Mouse (Mus musculus): ENCODE data around the gene Mrgbp. TPM values are rescaled to one million over a fixed set of nuclear protein-coding genes. Genes with fewer than 3 reads are reported as not detected.

The Mrgbp gene
- polyA plus RNA-seq (2015; fragmentation: Nextera tagmentation; extraction: Ambion mirVana): 36.8 and 37.5 TPM in 2 replicates

DNA sequence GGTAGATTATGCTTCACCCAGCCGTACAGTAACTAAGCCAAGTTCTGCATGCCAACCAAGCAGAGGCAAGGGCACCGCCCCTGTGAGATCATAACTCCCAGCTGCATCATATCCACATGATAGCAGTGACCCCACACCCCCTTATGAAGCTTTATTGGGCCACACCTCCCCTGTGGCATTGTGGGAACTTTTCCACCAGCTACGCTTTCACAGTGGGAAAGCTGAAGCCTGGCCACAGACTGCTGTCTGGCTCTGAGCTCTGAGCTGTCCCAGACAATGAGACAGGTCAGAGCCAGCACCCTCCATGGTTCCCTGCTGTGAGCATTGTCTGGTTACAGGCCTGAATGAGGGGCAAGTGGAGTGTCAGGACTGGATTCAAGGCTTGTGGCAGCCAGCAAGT is at the start of gene Mrgbp:
Mrgbp (plus strand) TSS at position 303 of the 400 bp plus-strand sequence.
- Histone ChIP-seq H3K36me3 (peaks cover 14% of the 10 kb centered on the region), H3K27me3 (no peaks in the 10 kb centered on the region; the same call in 1 of the 2 replicates), H3K4me1 (peaks cover 13% of the 10 kb centered on the region), H3K9me3 (no peaks in the 10 kb centered on the region), H3K4me3 (no peak within 1 kb of the TSS), H3K27ac (no peak within 1 kb of the TSS), H3K4me2 (0 out of 2 replicates have a peak within 1 kb of the TSS, but pooled peaks have one; percentile 83), H3K9ac (peak within 1 kb of the TSS; percentile 46)
- WGBS: 75% methylated on average over 3 of the region's 3 CpGs
- no peak for ATAC-seq (ENCODE audit: insufficient number of reproducible peaks, insufficient read depth, low FRiP score, low TSS enrichment, low read depth)

DNA sequence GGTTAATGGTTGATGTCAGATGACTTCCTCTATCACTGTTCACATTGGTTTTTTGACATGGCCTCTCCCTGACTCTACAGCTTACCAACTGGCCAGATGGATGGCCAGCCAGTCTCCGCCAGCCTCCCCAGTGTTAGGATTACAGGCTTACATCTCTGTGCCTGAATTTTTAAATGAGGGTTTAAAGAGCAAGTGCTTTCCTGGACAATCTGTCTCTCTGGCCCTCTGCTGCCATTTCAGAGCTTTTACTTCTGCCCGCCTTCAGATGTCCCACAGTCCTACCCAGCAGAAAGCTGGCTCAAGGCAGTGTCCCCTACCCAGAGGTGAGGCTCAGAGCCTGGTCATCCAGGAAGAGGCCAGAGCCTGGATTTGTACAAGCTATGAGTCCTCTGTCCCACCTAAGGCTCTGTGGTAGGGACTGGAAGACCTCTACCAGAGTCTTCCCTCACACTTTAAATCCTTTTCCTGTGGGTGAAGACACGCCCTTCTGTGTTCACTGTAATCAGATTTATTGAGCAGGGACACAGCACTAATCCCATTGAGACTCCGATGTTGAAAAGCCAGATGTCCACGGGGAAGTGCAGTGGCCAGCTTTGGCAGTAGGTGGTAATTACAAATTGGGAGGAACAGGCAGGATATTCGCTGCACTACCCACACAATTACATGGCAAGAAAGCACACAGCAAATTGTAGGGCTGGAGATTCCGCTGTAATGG is 49.3 kb upstream of the Mrgbp start:
- H3K36me3 ChIP-seq: no peaks in the 10 kb centered on the region
- no peaks in the 10 kb centered on the region for H3K9me3 ChIP-seq
- peaks cover 22% of the 10 kb centered on the region for H3K27me3 ChIP-seq
- WGBS: 68% methylated on average over 7 of the region's 7 CpGs
- H3K4me3 ChIP-seq: no peak overlapping the region
- H3K4me2 ChIP-seq: no peak overlapping the region
- ATAC-seq (ENCODE audit: insufficient number of reproducible peaks, insufficient read depth, low FRiP score, low TSS enrichment, low read depth): no peak
- H3K27ac ChIP-seq: no peak overlapping the region
- H3K4me1 ChIP-seq: peaks cover 26% of the 10 kb centered on the region
- no peak overlapping the region for H3K9ac ChIP-seq

DNA sequence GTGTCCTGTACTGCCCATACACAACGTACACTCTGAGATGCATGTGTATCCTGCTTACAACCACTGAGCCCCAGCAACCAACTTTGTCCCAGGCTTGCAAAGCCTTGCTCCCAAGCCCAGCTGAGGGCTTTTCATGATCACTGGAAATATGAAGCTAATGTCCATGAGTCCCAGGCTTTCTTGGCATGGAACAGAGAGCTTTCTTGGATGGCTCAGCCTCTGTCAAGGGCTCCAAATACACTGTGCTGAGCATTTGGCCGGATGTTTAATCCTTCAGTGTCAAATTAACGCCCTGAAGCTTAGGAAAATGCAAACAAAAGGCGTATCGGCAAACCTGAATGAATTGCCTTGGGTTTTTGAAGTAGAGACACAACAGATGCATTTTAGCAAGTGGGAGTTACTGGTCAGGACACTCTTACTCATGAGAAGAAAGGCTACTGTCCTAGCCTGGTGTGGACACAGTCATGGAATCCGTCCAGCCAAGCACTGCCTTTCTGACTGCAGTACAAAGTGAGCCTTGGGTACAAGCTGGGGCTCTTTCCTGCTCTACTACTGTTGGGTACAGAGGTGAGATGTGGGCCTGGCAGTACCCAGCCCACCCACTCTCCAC is 48.6 kb upstream of the Mrgbp start:
- Histone ChIP-seq H3K9me3 (no peaks in the 10 kb centered on the region), H3K36me3 (no peaks in the 10 kb centered on the region), H3K4me1 (peaks cover 26% of the 10 kb centered on the region), H3K4me3 (no peak overlapping the region), H3K27me3 (peaks cover 15% of the 10 kb centered on the region), H3K4me2 (no peak overlapping the region), H3K9ac (no peak overlapping the region), H3K27ac (no peak overlapping the region)
- ATAC-seq (ENCODE audit: insufficient number of reproducible peaks, insufficient read depth, low FRiP score, low TSS enrichment, low read depth): no peak
- WGBS: 51% methylated on average over 6 of the region's 6 CpGs

DNA sequence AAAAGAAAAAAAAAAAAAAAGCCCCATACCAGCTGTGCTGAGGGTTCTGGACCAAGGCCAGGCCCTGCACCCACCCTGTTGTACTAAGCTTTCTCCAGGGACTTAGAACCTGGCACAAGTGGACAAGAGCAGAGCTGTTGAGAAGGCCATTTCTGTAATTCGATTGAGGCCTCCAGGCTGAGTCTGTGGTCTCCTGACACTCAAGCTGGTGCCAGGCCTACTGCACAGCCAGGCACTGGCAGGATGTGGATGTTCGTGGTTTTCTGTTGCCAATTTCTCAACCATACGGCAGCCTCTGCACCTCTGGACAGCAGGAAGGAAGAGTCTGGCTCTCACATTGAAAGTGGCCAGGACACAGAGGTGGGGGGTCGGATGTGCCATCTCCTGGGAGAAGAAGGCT is 47.9 kb upstream of the Mrgbp start:
- H3K9me3 ChIP-seq: no peaks in the 10 kb centered on the region
- peaks cover 7% of the 10 kb centered on the region for H3K27me3 ChIP-seq
- no peak overlapping the region for H3K4me2 ChIP-seq
- no peaks in the 10 kb centered on the region for H3K36me3 ChIP-seq
- ATAC-seq (ENCODE audit: insufficient number of reproducible peaks, insufficient read depth, low FRiP score, low TSS enrichment, low read depth): no peak
- 68% methylated on average over 4 of the region's 4 CpGs for WGBS
- H3K27ac ChIP-seq: no peak overlapping the region
- H3K4me1 ChIP-seq: peaks cover 26% of the 10 kb centered on the region
- H3K9ac ChIP-seq: no peak overlapping the region
- H3K4me3 ChIP-seq: no peak overlapping the region

DNA sequence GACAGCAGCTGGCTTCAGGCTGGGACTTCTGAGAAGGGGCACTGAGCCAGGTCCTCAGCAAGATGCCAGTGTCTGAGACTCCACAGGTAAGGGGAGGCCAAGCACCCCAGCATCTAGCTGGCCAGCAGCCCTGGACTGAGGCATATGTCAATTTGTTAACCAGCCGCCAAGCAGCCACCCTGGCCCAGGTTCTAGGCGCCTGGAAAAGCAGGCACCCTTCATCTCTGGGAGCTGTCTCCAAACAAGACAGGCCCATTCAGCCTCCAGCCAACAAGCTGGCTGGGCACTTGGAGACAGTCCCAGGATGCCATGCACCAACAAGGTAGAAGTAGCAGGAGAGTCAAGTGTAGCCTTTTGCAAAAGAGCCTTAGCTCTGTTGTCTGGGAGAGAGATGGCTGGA is 37.4 kb upstream of the Mrgbp start:
- 79% methylated on average over 2 of the region's 2 CpGs for WGBS
- Histone ChIP-seq H3K9ac (no peak overlapping the region), H3K4me2 (no peak overlapping the region), H3K4me3 (no peak overlapping the region), H3K36me3 (no peaks in the 10 kb centered on the region), H3K9me3 (no peaks in the 10 kb centered on the region), H3K27me3 (no peaks in the 10 kb centered on the region), H3K27ac (no peak overlapping the region), H3K4me1 (peaks cover 5% of the 10 kb centered on the region; the same call in 1 of the 2 replicates)
- ATAC-seq (ENCODE audit: insufficient number of reproducible peaks, insufficient read depth, low FRiP score, low TSS enrichment, low read depth): no peak

DNA sequence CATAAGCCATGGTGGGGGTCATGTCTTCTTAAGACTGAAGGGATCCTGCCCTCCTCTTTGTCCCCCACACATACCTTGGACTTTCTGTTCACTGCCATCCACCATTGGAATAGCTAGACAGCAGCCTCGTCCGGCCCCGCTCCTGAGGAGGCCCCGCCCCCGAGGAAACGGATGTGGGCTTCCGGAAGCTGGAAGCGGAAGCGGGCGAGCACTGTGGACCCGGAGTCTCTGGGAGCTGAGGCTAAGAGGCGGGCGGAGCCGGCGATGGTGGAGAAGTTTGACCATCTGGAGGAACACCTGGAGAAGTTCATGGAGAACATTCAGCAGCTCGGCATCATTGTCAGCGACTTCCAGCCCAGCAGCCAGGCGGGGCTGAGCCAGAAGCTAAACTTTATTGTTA is 36.1 kb upstream of the Mrgbp start:
- Histone ChIP-seq H3K9ac (no peak overlapping the region), H3K27ac (no peak overlapping the region), H3K9me3 (no peaks in the 10 kb centered on the region), H3K4me3 (no peak overlapping the region), H3K4me1 (peaks cover 5% of the 10 kb centered on the region; the same call in 1 of the 2 replicates), H3K36me3 (no peaks in the 10 kb centered on the region), H3K27me3 (no peaks in the 10 kb centered on the region), H3K4me2 (no peak overlapping the region)
- ATAC-seq (ENCODE audit: insufficient number of reproducible peaks, insufficient read depth, low FRiP score, low TSS enrichment, low read depth): no peak
- 72% methylated on average over 18 of the region's 18 CpGs for WGBS

DNA sequence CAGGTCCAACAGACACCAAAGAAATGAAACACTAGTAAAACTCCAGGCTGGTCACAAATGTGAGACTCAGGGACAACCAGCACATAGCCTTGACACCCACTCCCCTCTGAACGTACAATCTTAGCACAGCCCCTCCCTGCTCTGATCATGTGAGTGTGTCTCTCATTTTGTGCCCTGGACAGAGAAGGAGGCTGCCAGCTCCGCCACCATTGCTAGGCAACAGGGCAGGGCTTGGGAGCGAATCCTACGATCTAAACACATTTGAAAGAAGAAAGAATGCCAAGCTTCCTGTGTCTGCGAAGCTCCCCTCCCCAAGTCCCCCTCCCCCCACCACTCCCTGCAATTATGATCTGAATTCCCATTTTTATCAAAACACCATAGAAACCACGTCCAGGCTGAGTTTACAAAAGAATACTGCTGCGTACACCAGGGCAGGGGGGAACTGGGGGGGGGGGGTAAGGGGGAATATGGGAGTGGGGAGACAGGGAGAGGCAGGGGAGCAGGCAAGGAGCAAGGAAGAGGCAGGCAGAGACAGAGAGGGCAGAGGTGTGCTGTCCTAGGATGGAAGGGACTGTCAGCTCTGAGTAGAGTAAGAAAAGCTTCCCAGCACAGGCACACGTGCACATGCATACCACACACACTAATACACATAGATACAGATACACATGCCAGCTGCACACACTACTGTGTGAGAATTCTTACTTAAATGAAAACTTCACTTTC is 33.6 kb upstream of the Mrgbp start:
- ATAC-seq (ENCODE audit: insufficient number of reproducible peaks, insufficient read depth, low FRiP score, low TSS enrichment, low read depth): no peak
- no peaks in the 10 kb centered on the region for H3K36me3 ChIP-seq
- no peak overlapping the region for H3K27ac ChIP-seq
- H3K4me3 ChIP-seq: no peak overlapping the region
- H3K27me3 ChIP-seq: no peaks in the 10 kb centered on the region; the same call in 1 of the 2 replicates
- H3K4me2 ChIP-seq: peak overlapping the region; percentile 28; the same call in 1 of the 2 replicates
- peak overlapping the region; percentile 7; the same call in 1 of the 2 replicates for H3K9ac ChIP-seq
- WGBS: 14% methylated on average over 8 of the region's 8 CpGs
- no peaks in the 10 kb centered on the region for H3K9me3 ChIP-seq
- peaks cover 5% of the 10 kb centered on the region; the same call in 1 of the 2 replicates for H3K4me1 ChIP-seq

DNA sequence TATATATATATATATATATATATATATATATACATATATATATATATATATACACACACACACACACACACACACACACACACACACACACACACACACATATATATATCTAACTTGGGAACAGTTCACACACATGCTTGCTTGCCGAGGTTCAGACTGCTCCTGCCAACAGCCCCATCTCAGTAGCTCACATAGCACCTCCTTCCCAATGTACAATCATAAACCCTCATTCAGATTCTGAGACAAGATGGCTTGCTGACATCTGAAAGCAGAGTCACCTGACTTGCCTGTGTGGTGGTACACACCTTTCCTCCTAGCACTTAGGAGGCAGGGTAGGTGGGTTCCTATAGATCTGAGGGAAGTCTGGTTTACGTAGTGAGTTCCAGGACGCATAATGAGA is 28.8 kb upstream of the Mrgbp start:
- Histone ChIP-seq H3K27ac (no peak overlapping the region), H3K27me3 (no peaks in the 10 kb centered on the region; the same call in 1 of the 2 replicates), H3K4me2 (no peak overlapping the region), H3K4me1 (peaks cover 2% of the 10 kb centered on the region; the same call in 1 of the 2 replicates), H3K36me3 (no peaks in the 10 kb centered on the region), H3K4me3 (no peak overlapping the region), H3K9ac (no peak overlapping the region), H3K9me3 (no peaks in the 10 kb centered on the region)
- no peak for ATAC-seq (ENCODE audit: insufficient number of reproducible peaks, insufficient read depth, low FRiP score, low TSS enrichment, low read depth)
- 79% methylated on average over 3 of the region's 3 CpGs for WGBS

DNA sequence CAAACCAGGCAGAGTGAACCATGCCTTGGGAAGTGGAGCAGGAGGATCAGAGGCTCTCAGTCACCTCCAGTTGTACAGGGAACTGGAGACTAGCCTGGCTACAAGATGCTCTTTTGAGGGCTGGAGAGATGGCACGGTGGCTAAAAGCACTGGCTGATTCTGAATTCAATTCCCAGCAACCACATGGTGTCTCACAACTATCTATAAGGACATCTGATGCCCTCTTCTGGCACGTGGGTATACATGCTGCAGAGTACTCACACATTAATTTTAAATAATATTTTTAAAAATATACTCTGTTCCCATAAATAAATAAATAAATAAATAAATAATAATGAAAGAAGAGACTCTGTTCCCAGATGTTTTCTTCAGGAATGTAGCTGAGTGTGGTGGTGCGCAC is 25.9 kb upstream of the Mrgbp start:
- no peak for ATAC-seq (ENCODE audit: insufficient number of reproducible peaks, insufficient read depth, low FRiP score, low TSS enrichment, low read depth)
- H3K4me1 ChIP-seq: no peaks in the 10 kb centered on the region
- H3K4me2 ChIP-seq: no peak overlapping the region
- H3K9me3 ChIP-seq: no peaks in the 10 kb centered on the region
- H3K36me3 ChIP-seq: no peaks in the 10 kb centered on the region
- H3K4me3 ChIP-seq: no peak overlapping the region
- no peaks in the 10 kb centered on the region; the same call in 1 of the 2 replicates for H3K27me3 ChIP-seq
- no peak overlapping the region for H3K9ac ChIP-seq
- WGBS: 47% methylated on average over 3 of the region's 3 CpGs
- no peak overlapping the region for H3K27ac ChIP-seq

DNA sequence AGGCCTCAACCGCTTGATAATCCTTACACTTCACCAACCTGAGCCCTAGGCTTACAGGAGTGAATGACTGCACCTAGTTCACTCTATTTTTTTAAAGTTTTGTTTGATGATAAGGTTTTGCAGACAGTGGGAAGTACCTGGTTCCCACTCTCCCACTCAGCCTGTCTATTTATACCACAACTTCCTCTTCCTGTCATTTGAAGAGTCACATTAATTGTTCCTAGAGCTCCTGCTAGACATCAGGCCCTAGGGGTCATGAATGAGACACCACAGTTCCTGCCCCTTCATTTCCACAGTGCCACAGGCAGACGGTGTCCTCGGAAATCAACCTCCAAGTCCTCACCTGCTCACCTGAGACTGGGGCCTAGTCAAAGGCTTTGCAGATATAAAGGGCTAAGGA is 24.6 kb upstream of the Mrgbp start:
- H3K4me3 ChIP-seq: no peak overlapping the region
- no peaks in the 10 kb centered on the region for H3K4me1 ChIP-seq
- H3K27me3 ChIP-seq: no peaks in the 10 kb centered on the region
- no peak for ATAC-seq (ENCODE audit: insufficient number of reproducible peaks, insufficient read depth, low FRiP score, low TSS enrichment, low read depth)
- WGBS: 56% methylated on average over 3 of the region's 3 CpGs
- H3K9me3 ChIP-seq: no peaks in the 10 kb centered on the region
- H3K9ac ChIP-seq: no peak overlapping the region
- H3K27ac ChIP-seq: no peak overlapping the region
- no peak overlapping the region for H3K4me2 ChIP-seq
- H3K36me3 ChIP-seq: no peaks in the 10 kb centered on the region

DNA sequence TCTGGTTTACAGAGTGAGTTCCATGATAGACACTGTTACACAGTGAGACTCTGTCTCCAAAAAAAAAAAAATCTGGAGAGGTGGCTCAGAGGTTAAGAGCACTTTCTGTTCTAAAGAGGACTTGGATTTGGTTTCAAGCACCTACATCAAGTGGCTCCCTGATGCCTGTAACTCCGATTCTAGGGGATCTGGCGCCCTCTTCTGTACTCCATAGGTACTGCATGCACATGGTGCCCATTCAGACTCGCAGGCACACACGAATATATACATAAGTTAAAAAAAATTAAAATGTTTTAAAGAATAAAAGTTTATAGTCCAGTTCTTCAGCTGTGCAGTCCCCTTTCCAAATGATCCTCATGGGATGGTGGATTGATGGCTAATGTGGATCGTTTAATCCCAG is 20.9 kb upstream of the Mrgbp start:
- Histone ChIP-seq H3K4me2 (no peak overlapping the region), H3K27ac (no peak overlapping the region), H3K9me3 (no peaks in the 10 kb centered on the region), H3K4me1 (0 out of 2 replicates have a peak, but pooled peaks cover 3% of the 10 kb centered on the region), H3K36me3 (no peaks in the 10 kb centered on the region), H3K27me3 (0 out of 2 replicates have a peak, but pooled peaks cover 4% of the 10 kb centered on the region), H3K9ac (no peak overlapping the region), H3K4me3 (no peak overlapping the region)
- 48% methylated on average over 5 of the region's 5 CpGs for WGBS
- ATAC-seq (ENCODE audit: insufficient number of reproducible peaks, insufficient read depth, low FRiP score, low TSS enrichment, low read depth): no peak

Data from embryonic facial prominence, embryonic 13.5 days (tissue).